Mouse (Mus musculus): Measurements from ENCODE around the gene Vrk2. TPM values are rescaled to one million over a fixed set of nuclear protein-coding genes. Genes with fewer than 3 reads are reported as not detected.

Vrk2 gene
- polyA plus RNA-seq, 1 experiment: 4.8 TPM

DNA sequence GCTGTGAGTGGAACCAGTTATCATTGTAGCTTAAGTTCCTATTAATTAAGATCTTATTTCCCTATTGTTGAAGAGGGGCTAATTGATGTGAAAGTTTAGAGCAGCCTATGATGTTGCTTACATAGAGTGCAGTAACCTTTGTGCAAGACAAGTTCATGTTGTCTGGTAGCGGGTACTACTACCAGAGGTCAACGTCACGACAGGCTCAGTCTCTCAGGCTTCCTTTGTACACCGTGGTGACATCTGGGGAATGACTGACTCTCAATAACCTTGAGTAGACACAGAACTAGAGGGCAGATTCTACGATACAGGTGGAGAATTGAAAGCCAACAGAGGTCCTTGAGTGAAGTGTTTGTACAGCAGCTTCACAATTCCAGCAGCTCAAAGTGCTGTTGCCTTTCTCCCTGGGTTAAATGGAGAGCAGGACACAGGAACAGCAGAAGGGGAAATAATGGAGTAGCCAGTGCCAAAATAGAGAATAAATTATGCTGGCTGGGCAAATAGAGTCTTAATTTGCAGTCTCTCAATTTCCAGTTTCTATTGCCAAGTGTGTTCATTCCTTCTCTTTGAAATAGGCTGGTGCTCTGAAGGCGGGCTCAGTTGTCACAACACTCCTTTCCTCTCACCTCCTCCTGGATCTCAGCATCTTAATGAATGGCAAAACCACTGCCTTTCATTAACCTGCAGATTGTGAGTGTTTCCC, 116.6 kb downstream of the Vrk2 start:
- Histone ChIP-seq H3ac (ENCODE audit: control insufficient read depth, insufficient read length) (no peak overlapping the region), H3K27me3 (ENCODE audit: control insufficient read depth, insufficient read depth, insufficient read length) (no peaks in the 10 kb centered on the region), H3K4me3 (no peak overlapping the region), H3K79me2 (ENCODE audit: control insufficient read depth, insufficient read depth) (no peaks in the 10 kb centered on the region), H3K36me3 (ENCODE audit: control insufficient read depth, insufficient read depth) (peaks cover 4% of the 10 kb centered on the region), H3K4me2 (ENCODE audit: low read depth) (no peak overlapping the region)
- TF ChIP-seq E2F4 (IDR thresholded peaks at IDR 0.05; ENCODE audit: insufficient read depth): no peak
- no peak for TF ChIP-seq POLR2A (IDR thresholded peaks at IDR 0.05; ENCODE audit: insufficient read length, low read depth)
- TF ChIP-seq MYOG (IDR thresholded peaks at IDR 0.05; ENCODE audit: control insufficient read depth in 1 of 3, insufficient read depth in 1 of 3, insufficient read length in 2 of 3, low read depth in 2 of 3): no peak
- no peak for TF ChIP-seq MAX (IDR thresholded peaks at IDR 0.05; ENCODE audit: low read depth)
- TF ChIP-seq USF1 (IDR thresholded peaks at IDR 0.05; ENCODE audit: low read depth): no peak
- no peak for TF ChIP-seq CEBPB (IDR thresholded peaks at IDR 0.05; ENCODE audit: insufficient read depth, poor library complexity, severe bottlenecking)

DNA sequence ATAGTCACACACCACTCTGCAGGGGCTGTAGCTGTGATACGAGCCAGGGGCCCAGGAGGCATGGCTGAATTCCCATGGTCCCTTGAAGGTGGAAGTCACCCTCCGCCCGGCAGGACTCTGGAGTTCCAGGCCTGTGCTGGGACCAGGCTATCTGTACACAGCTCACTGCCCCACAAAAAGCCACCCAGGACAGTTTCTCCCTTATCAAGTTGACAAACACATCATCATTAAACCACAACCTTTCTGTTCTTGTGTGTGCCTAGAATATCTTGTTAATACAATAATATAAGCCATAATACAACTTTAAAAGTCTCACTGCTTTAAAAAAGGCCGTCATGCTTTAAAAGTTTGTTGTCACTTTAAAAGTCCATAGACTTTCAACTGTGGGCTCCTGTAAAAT, 139.7 kb downstream of the Vrk2 start:
- no peaks in the 10 kb centered on the region for H3K27me3 ChIP-seq (ENCODE audit: control insufficient read depth, insufficient read depth, insufficient read length)
- H3K4me3 ChIP-seq: no peak overlapping the region
- TF ChIP-seq TCF12 (IDR thresholded peaks at IDR 0.05; ENCODE audit: insufficient read depth, poor library complexity, severe bottlenecking) (no peak), MYOG (IDR thresholded peaks at IDR 0.05; ENCODE audit: control insufficient read depth in 1 of 3, insufficient read depth in 1 of 3, insufficient read length in 2 of 3, low read depth in 2 of 3) (no peak), REST (IDR thresholded peaks at IDR 0.05; ENCODE audit: insufficient read depth, insufficient read length) (no peak), USF1 (IDR thresholded peaks at IDR 0.05; ENCODE audit: low read depth) (no peak), MAX (IDR thresholded peaks at IDR 0.05; ENCODE audit: low read depth) (no peak), TCF3 (IDR thresholded peaks at IDR 0.05; ENCODE audit: insufficient read length, low read depth) (no peak), POLR2A (IDR thresholded peaks at IDR 0.05; ENCODE audit: insufficient read length, low read depth) (no peak), POLR2AphosphoS2 (IDR thresholded peaks at IDR 0.05; ENCODE audit: insufficient read length, low read depth) (no peak), CEBPB (IDR thresholded peaks at IDR 0.05; ENCODE audit: insufficient read depth, poor library complexity, severe bottlenecking) (no peak), SRF (IDR thresholded peaks at IDR 0.05; ENCODE audit: control insufficient read depth, insufficient read length, low read depth) (no peak), MYOD1 (IDR thresholded peaks at IDR 0.05; ENCODE audit: control insufficient read depth in 1 of 3, insufficient read length in 2 of 3, low read depth in 2 of 3) (no peak), E2F4 (IDR thresholded peaks at IDR 0.05; ENCODE audit: insufficient read depth) (no peak)
- H3ac ChIP-seq (ENCODE audit: control insufficient read depth, insufficient read length): no peak overlapping the region
- no peaks in the 10 kb centered on the region for H3K36me3 ChIP-seq (ENCODE audit: control insufficient read depth, insufficient read depth)
- no peak overlapping the region for H3K4me2 ChIP-seq (ENCODE audit: low read depth)
- no peaks in the 10 kb centered on the region for H3K79me2 ChIP-seq (ENCODE audit: control insufficient read depth, insufficient read depth)

DNA sequence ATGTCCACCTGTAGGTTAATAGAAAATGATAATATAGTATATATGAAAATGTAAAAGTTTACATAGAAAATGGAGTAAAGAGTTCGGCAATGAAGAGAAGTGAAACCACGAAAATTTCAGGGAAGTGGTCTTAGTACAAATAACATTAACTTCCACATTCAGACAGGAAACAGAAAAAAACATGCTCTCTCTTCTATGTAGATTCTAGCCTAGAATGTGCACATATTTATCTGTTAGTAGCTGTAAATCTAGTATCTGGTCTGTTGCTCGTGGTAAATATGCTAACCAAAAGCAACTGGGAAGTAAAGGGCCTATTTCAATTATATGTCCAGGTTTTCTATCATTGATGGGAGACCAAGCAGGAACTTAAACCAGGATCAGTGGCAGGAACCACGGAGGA, 141.1 kb downstream of the Vrk2 start:
- H3K4me3 ChIP-seq: no peak overlapping the region
- no peak overlapping the region for H3K4me2 ChIP-seq (ENCODE audit: low read depth)
- H3K27me3 ChIP-seq (ENCODE audit: control insufficient read depth, insufficient read depth, insufficient read length): no peaks in the 10 kb centered on the region
- no peaks in the 10 kb centered on the region for H3K79me2 ChIP-seq (ENCODE audit: control insufficient read depth, insufficient read depth)
- no peaks in the 10 kb centered on the region for H3K36me3 ChIP-seq (ENCODE audit: control insufficient read depth, insufficient read depth)
- TF ChIP-seq TCF12 (IDR thresholded peaks at IDR 0.05; ENCODE audit: insufficient read depth, poor library complexity, severe bottlenecking): no peak
- no peak for TF ChIP-seq E2F4 (IDR thresholded peaks at IDR 0.05; ENCODE audit: insufficient read depth)
- TF ChIP-seq SRF (IDR thresholded peaks at IDR 0.05; ENCODE audit: control insufficient read depth, insufficient read length, low read depth): no peak
- TF ChIP-seq USF1 (IDR thresholded peaks at IDR 0.05; ENCODE audit: low read depth): no peak
- TF ChIP-seq MAX (IDR thresholded peaks at IDR 0.05; ENCODE audit: low read depth): no peak
- H3ac ChIP-seq (ENCODE audit: control insufficient read depth, insufficient read length): no peak overlapping the region

GRCm38 (mm10) chr11:26451228-26451627, 142.6 kb downstream of the Vrk2 start:
- H3ac ChIP-seq (ENCODE audit: control insufficient read depth, insufficient read length): no peak overlapping the region
- no peak overlapping the region for H3K4me3 ChIP-seq
- TF ChIP-seq E2F4 (IDR thresholded peaks at IDR 0.05; ENCODE audit: insufficient read depth) (no peak), SRF (IDR thresholded peaks at IDR 0.05; ENCODE audit: control insufficient read depth, insufficient read length, low read depth) (no peak), CEBPB (IDR thresholded peaks at IDR 0.05; ENCODE audit: insufficient read depth, poor library complexity, severe bottlenecking) (no peak), MYOG (IDR thresholded peaks at IDR 0.05; ENCODE audit: control insufficient read depth in 1 of 3, insufficient read depth in 1 of 3, insufficient read length in 2 of 3, low read depth in 2 of 3) (no peak), TCF3 (IDR thresholded peaks at IDR 0.05; ENCODE audit: insufficient read length, low read depth) (no peak), REST (IDR thresholded peaks at IDR 0.05; ENCODE audit: insufficient read depth, insufficient read length) (no peak), POLR2A (IDR thresholded peaks at IDR 0.05; ENCODE audit: insufficient read length, low read depth) (no peak), POLR2AphosphoS2 (IDR thresholded peaks at IDR 0.05; ENCODE audit: insufficient read length, low read depth) (no peak)
- no peaks in the 10 kb centered on the region for H3K79me2 ChIP-seq (ENCODE audit: control insufficient read depth, insufficient read depth)
- no peaks in the 10 kb centered on the region for H3K36me3 ChIP-seq (ENCODE audit: control insufficient read depth, insufficient read depth)
- no peak overlapping the region for H3K4me2 ChIP-seq (ENCODE audit: low read depth)
- H3K27me3 ChIP-seq (ENCODE audit: control insufficient read depth, insufficient read depth, insufficient read length): no peaks in the 10 kb centered on the region

DNA sequence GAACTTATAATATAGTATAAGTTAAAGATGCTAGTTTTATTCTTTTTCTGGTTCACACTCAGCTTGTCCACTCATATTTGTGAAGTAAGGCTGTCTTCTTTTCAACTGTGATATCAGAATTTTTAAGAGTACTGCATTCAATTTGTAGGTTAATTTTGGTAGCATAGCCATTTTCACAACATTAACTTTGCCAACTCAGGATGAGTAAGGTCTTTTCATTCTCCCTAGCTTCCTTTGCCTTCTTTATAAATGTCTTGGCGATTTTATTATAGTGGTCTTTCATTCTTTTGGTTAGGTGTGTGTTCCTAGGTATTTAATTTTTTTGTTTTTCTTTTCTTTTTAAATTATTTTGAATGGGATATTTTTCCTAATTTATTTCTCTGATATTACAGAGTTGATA, 143.2 kb downstream of the Vrk2 start:
- Histone ChIP-seq H3K36me3 (ENCODE audit: control insufficient read depth, insufficient read depth) (no peaks in the 10 kb centered on the region), H3K27me3 (ENCODE audit: control insufficient read depth, insufficient read depth, insufficient read length) (no peaks in the 10 kb centered on the region), H3ac (ENCODE audit: control insufficient read depth, insufficient read length) (no peak overlapping the region), H3K4me3 (no peak overlapping the region), H3K4me2 (ENCODE audit: low read depth) (no peak overlapping the region), H3K79me2 (ENCODE audit: control insufficient read depth, insufficient read depth) (no peaks in the 10 kb centered on the region)
- TF ChIP-seq MYOD1 (IDR thresholded peaks at IDR 0.05; ENCODE audit: control insufficient read depth in 1 of 3, insufficient read length in 2 of 3, low read depth in 2 of 3) (no peak), POLR2AphosphoS2 (IDR thresholded peaks at IDR 0.05; ENCODE audit: insufficient read length, low read depth) (no peak), CEBPB (IDR thresholded peaks at IDR 0.05; ENCODE audit: insufficient read depth, poor library complexity, severe bottlenecking) (no peak), USF1 (IDR thresholded peaks at IDR 0.05; ENCODE audit: low read depth) (no peak), TCF12 (IDR thresholded peaks at IDR 0.05; ENCODE audit: insufficient read depth, poor library complexity, severe bottlenecking) (no peak), TCF3 (IDR thresholded peaks at IDR 0.05; ENCODE audit: insufficient read length, low read depth) (no peak), MAX (IDR thresholded peaks at IDR 0.05; ENCODE audit: low read depth) (no peak), REST (IDR thresholded peaks at IDR 0.05; ENCODE audit: insufficient read depth, insufficient read length) (no peak), POLR2A (IDR thresholded peaks at IDR 0.05; ENCODE audit: insufficient read length, low read depth) (no peak), SRF (IDR thresholded peaks at IDR 0.05; ENCODE audit: control insufficient read depth, insufficient read length, low read depth) (no peak), E2F4 (IDR thresholded peaks at IDR 0.05; ENCODE audit: insufficient read depth) (no peak), MYOG (IDR thresholded peaks at IDR 0.05; ENCODE audit: control insufficient read depth in 1 of 3, insufficient read depth in 1 of 3, insufficient read length in 2 of 3, low read depth in 2 of 3) (no peak)

Measured in myocyte (in vitro differentiated cells).